ENCODE assay signal across 28 mouse cellular contexts in genomic region chr12:82499731-82500130, GRCm38 (mm10).
"Had no signal": no experiment of that assay in that cellular context is flagged by ENCODE, and none has a peak within 500 bp of the region (broad histone marks: within the 10 kb centered on the region; RNA-seq: fewer than 3 reads in every experiment).

No protein-coding gene starts in this region.

- H3K4me3 ChIP-seq: embryonic facial prominence, embryonic 10.5 days; embryonic facial prominence, embryonic 12.5 days; embryonic facial prominence, embryonic 13.5 days; embryonic facial prominence, embryonic 15.5 days; erythroblast, embryonic 14.5 days; forebrain, embryonic 10.5 days; forebrain, embryonic 12.5 days; forebrain, embryonic 13.5 days; forebrain, embryonic 15.5 days; gastrocnemius, adult 2 months; heart, adult 2 months had no signal

- H3K27me3 ChIP-seq: embryonic facial prominence, embryonic 12.5 days; embryonic facial prominence, embryonic 13.5 days; embryonic facial prominence, embryonic 15.5 days; forebrain, embryonic 12.5 days; forebrain, embryonic 13.5 days; forebrain, embryonic 15.5 days had no signal

- H3K4me2 ChIP-seq: embryonic facial prominence, embryonic 12.5 days; embryonic facial prominence, embryonic 13.5 days; embryonic facial prominence, embryonic 15.5 days; forebrain, embryonic 12.5 days; forebrain, embryonic 13.5 days; forebrain, embryonic 15.5 days had no signal

- H3K36me3 ChIP-seq: embryonic facial prominence, embryonic 10.5 days; embryonic facial prominence, embryonic 12.5 days; embryonic facial prominence, embryonic 13.5 days; embryonic facial prominence, embryonic 15.5 days; forebrain, embryonic 10.5 days; forebrain, embryonic 12.5 days; forebrain, embryonic 15.5 days had no signal

- H3K9me3 ChIP-seq: embryonic facial prominence, embryonic 10.5 days; embryonic facial prominence, embryonic 12.5 days; embryonic facial prominence, embryonic 13.5 days; embryonic facial prominence, embryonic 15.5 days; forebrain, embryonic 10.5 days; forebrain, embryonic 12.5 days; forebrain, embryonic 13.5 days; forebrain, embryonic 15.5 days had no signal

- ATAC-seq: forebrain, embryonic 13.5 days; forebrain, embryonic 14.5 days; forebrain, embryonic 15.5 days; forebrain, embryonic 16.5 days; forebrain, postnatal 0 days had no signal

- H3K27ac ChIP-seq: embryonic facial prominence, embryonic 10.5 days; embryonic facial prominence, embryonic 12.5 days; embryonic facial prominence, embryonic 13.5 days; embryonic facial prominence, embryonic 15.5 days; forebrain, embryonic 10.5 days; forebrain, embryonic 12.5 days; forebrain, embryonic 13.5 days; forebrain, embryonic 15.5 days; gastrocnemius, adult 2 months; heart, adult 2 months had no signal

- DNase-seq: cerebellum, adult 2 months; cerebellum, adult 8-10 months; cerebellum, adult 9-10 months; cerebellum, adult 9-11 months; cerebellum, postnatal 10 days; cerebellum, postnatal 14 days; cerebellum, postnatal 25 days; cerebellum, postnatal 36 days; embryo, embryonic 11 days; forebrain, postnatal 0 days; gastrocnemius, adult 2 months; gastrocnemius, postnatal 10 days; gastrocnemius, postnatal 14 days; gastrocnemius, postnatal 25 days; gastrocnemius, postnatal 36 days; heart, adult 18-20 months; heart, adult 2 months had no signal

- H3K4me1 ChIP-seq: embryonic facial prominence, embryonic 12.5 days; embryonic facial prominence, embryonic 13.5 days; embryonic facial prominence, embryonic 15.5 days; forebrain, embryonic 10.5 days; forebrain, embryonic 13.5 days had no signal

- H3K9ac ChIP-seq: embryonic facial prominence, embryonic 12.5 days; embryonic facial prominence, embryonic 13.5 days; embryonic facial prominence, embryonic 15.5 days; forebrain, embryonic 12.5 days; forebrain, embryonic 13.5 days; forebrain, embryonic 15.5 days; forebrain, postnatal 0 days had no signal
